Comparison of ENCODE assay signal across 20 mouse cellular contexts in the genomic region with DNA sequence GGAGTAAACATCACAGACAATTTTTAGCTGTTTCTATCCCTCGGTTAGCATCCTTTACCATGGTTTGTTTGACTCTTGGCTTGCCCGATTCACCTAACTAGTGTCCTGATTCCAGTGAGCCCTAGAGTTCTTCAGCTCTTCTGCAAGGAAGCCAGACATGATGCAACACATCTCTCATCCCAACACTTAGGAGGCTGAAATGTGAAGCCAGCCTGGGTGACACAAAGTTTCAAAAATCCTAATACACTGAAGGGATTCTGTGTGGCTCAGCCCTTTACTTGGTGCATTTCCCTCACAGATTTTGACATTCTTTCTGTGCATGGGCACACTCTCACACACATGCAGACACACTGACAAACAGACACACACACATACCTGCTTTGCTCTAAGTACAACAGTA.
DNase-seq lines count a peak whose midpoint lies in the region; ATAC-seq and TF ChIP-seq lines count a peak whose summit lies in the region.
"Had no signal": no experiment of that assay in that cellular context is flagged by ENCODE, and none has a peak within 500 bp of the region (broad histone marks: within the 10 kb centered on the region; RNA-seq: fewer than 3 reads in every experiment).

No protein-coding gene starts in this region.

- no peaks in the 10 kb centered on the region for H3K79me3 ChIP-seq in C2C12 (ENCODE audit: low read depth)

- DNase-seq in layer of hippocampus, adult 2 months (ENCODE audit: low spot score in 2 of 2), result no peak
- no peak for DNase-seq in layer of hippocampus, adult 8-10 months (ENCODE audit: low spot score in 2 of 2)
- DNase-seq in 3T3-L1 (ENCODE audit: low read depth, low spot score), result peak; percentile 64
- DNase-seq in adrenal gland, adult 18-20 months (ENCODE audit: low spot score in 2 of 2), result no peak
- DNase-seq: adrenal gland, postnatal 25 days; cerebellum, adult 11 months; cerebellum, postnatal 14 days; embryo, embryonic 11 days; liver, embryonic 13.5 days had no signal

- H3K36me3 ChIP-seq in heart, embryonic 15.5 days, result peaks cover 12% of the 10 kb centered on the region
- H3K36me3 ChIP-seq in heart, embryonic 12.5 days, result peaks cover 23% of the 10 kb centered on the region
- no peaks in the 10 kb centered on the region for H3K36me3 ChIP-seq in C2C12 (ENCODE audit: control insufficient read depth, insufficient read depth)
- H3K36me3 ChIP-seq: limb, embryonic 13.5 days; liver, embryonic 13.5 days; midbrain, embryonic 12.5 days had no signal

- no peaks in the 10 kb centered on the region for H3K27me3 ChIP-seq in heart, embryonic 15.5 days
- H3K27me3 ChIP-seq in heart, embryonic 12.5 days (replicated peaks), result no peaks in the 10 kb centered on the region
- no peaks in the 10 kb centered on the region for H3K27me3 ChIP-seq in C2C12 (ENCODE audit: control insufficient read depth, insufficient read depth, insufficient read length)
- H3K27me3 ChIP-seq: forebrain, embryonic 15.5 days; kidney, embryonic 15.5 days; limb, embryonic 13.5 days; liver, embryonic 13.5 days; midbrain, embryonic 12.5 days; neural tube, embryonic 13.5 days had no signal

- no peaks in the 10 kb centered on the region for H3K9me3 ChIP-seq in heart, embryonic 15.5 days (replicated peaks)
- H3K9me3 ChIP-seq in heart, embryonic 12.5 days (replicated peaks), result no peaks in the 10 kb centered on the region
- H3K9me3 ChIP-seq: forebrain, embryonic 15.5 days; kidney, embryonic 15.5 days; limb, embryonic 13.5 days; liver, embryonic 13.5 days; midbrain, embryonic 12.5 days; neural tube, embryonic 13.5 days had no signal

- peaks cover 4% of the 10 kb centered on the region for H3K4me1 ChIP-seq in heart, embryonic 15.5 days (replicated peaks)
- H3K4me1 ChIP-seq in heart, embryonic 12.5 days (replicated peaks), result 0 out of 2 replicates have a peak, but pooled peaks cover 9% of the 10 kb centered on the region
- H3K4me1 ChIP-seq: kidney, embryonic 15.5 days; limb, embryonic 13.5 days; liver, embryonic 13.5 days; midbrain, embryonic 12.5 days had no signal

- H3K9ac ChIP-seq in heart, embryonic 15.5 days, result no peak overlapping the region
- no peak overlapping the region; the same call in 1 of the 2 replicates for H3K9ac ChIP-seq in heart, embryonic 12.5 days
- H3K9ac ChIP-seq: forebrain, embryonic 15.5 days; kidney, embryonic 15.5 days; limb, embryonic 13.5 days; liver, embryonic 13.5 days; midbrain, embryonic 12.5 days; neural tube, embryonic 13.5 days had no signal

- ATAC-seq in heart, embryonic 15.5 days (replicated peaks; ENCODE audit: insufficient number of reproducible peaks, insufficient read depth, low FRiP score, low read depth), result no peak
- ATAC-seq in heart, embryonic 12.5 days (ENCODE audit: insufficient number of reproducible peaks, low FRiP score), result no peak
- ATAC-seq: activated CD4-positive, CD25-positive, alpha-beta regulatory T cell, adult 4 months; CD4-positive, CD25-positive, alpha-beta regulatory T cell, adult 4 months; forebrain, embryonic 15.5 days; inflammation-experienced regulatory T-cells, adult 6 months had no signal

- H3K4me2 ChIP-seq in heart, embryonic 15.5 days, result no peak overlapping the region
- no peak overlapping the region for H3K4me2 ChIP-seq in heart, embryonic 12.5 days
- H3K4me2 ChIP-seq: forebrain, embryonic 15.5 days; kidney, embryonic 15.5 days; limb, embryonic 13.5 days; liver, embryonic 13.5 days; midbrain, embryonic 12.5 days; neural tube, embryonic 13.5 days had no signal

- 76% methylated on average over 2 of the region's 2 CpGs for WGBS in heart, embryonic 15.5 days
- 69% methylated on average over 2 of the region's 2 CpGs for WGBS in heart, embryonic 12.5 days

- H3K4me3 ChIP-seq in heart, embryonic 15.5 days, result no peak overlapping the region
- no peak overlapping the region for H3K4me3 ChIP-seq in heart, embryonic 12.5 days
- H3K4me3 ChIP-seq in layer of hippocampus, adult 2 months, result no peak overlapping the region
- no peak overlapping the region for H3K4me3 ChIP-seq in C2C12 (ENCODE audit: insufficient read depth, poor library complexity, severe bottlenecking)
- H3K4me3 ChIP-seq: forebrain, embryonic 15.5 days; kidney, embryonic 15.5 days; limb, embryonic 13.5 days; liver, embryonic 13.5 days; midbrain, embryonic 12.5 days; neural tube, embryonic 13.5 days had no signal

- TF ChIP-seq CTCF in layer of hippocampus, adult 2 months (conservative IDR thresholded peaks at IDR 0.05), result no peak
- no peak for TF ChIP-seq CTCF in C2C12 (IDR thresholded peaks at IDR 0.05; ENCODE audit: control insufficient read depth, insufficient read depth, insufficient read length)

- H3ac ChIP-seq in C2C12 (ENCODE audit: control insufficient read depth, insufficient read length, low read depth), result no peak overlapping the region

- peak overlapping the region; percentile 3; the same call in 1 of the 2 replicates for H3K27ac ChIP-seq in heart, embryonic 15.5 days
- H3K27ac ChIP-seq in heart, embryonic 12.5 days (ENCODE audit: poor library complexity, severe bottlenecking), result no peak overlapping the region
- H3K27ac ChIP-seq in layer of hippocampus, adult 2 months, result peak overlapping the region; percentile 50; the same call in 1 of the 2 replicates
- H3K27ac ChIP-seq: forebrain, embryonic 15.5 days; kidney, embryonic 15.5 days; limb, embryonic 13.5 days; liver, embryonic 13.5 days; midbrain, embryonic 12.5 days; neural tube, embryonic 13.5 days had no signal

- no peaks in the 10 kb centered on the region for H3K79me2 ChIP-seq in C2C12 (ENCODE audit: control insufficient read depth, insufficient read depth)

TF ChIP-seq in C2C12, 6 proteins besides CTCF, POLR2A, EP300 and RAD21:
- no peak for TF ChIP-seq MAX (IDR thresholded peaks at IDR 0.05)
- peak; percentile 5 for TF ChIP-seq CEBPB (IDR thresholded peaks at IDR 0.05; ENCODE audit: low read depth)
